In the genomic region with DNA sequence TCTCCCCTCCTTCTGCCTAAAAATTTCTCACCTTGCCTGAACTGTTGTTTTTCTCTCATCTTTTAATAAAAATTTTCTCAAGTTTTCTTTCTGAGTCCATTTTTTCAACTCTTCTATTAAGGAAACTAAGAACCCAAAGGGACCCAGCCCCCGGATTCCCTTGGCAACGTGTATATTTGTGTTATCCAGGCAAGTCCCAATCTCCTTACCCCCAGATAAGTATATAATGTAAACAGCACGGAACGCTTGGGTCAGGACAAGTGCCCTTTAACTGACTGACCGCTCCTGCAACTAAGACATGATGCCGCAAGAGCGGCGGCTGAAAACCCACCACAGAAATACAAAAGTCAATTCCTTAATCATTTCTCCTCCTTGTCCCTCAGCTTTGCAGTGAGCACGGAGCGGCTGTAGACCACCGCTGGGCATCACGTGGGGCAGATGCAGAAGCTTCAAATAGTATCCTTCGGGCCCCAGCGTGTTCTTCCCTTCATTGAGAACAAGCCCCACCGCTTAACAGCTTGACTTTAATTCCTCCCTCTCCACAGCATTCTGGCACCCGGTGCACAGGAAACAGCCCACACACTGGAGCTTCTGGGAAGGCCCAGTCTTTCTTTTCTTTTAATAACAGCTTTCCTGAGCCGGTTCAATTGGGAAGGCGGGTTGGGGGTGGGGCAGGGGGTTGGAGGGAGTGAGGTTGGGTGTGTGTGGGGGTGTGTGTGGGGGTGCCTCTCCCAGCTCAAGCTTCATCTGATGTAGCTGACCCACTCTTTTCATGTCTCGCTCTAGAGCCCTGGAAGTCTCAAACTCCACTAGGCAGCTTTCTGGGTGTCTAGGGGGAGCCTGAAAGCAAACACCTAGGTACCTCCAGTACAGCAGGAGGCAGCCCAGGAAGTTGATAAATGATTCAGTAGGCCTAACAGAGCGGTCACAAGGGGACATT, we compare ENCODE assay signal across 8 mouse cellular contexts.
DNase-seq lines count a peak whose midpoint lies in the region; ATAC-seq lines count a peak whose summit lies in the region.

No protein-coding gene starts in this region.

- H3K9me3 ChIP-seq in forebrain, embryonic 11.5 days (ENCODE audit: control insufficient read depth, low read length), result no peaks in the 10 kb centered on the region
- H3K9me3 ChIP-seq in hindbrain, embryonic 11.5 days (ENCODE audit: control insufficient read depth, low read length), result no peaks in the 10 kb centered on the region
- H3K9me3 ChIP-seq in limb, embryonic 10.5 days (replicated peaks), result no peaks in the 10 kb centered on the region
- no peaks in the 10 kb centered on the region for H3K9me3 ChIP-seq in neural tube, embryonic 14.5 days (ENCODE audit: control insufficient read depth, low read length)

- no peaks in the 10 kb centered on the region for H3K27me3 ChIP-seq in forebrain, embryonic 11.5 days (ENCODE audit: control insufficient read depth, insufficient read depth, low read length)
- H3K27me3 ChIP-seq in hindbrain, embryonic 11.5 days (ENCODE audit: control insufficient read depth, insufficient read depth, low read length), result no peaks in the 10 kb centered on the region
- no peaks in the 10 kb centered on the region for H3K27me3 ChIP-seq in limb, embryonic 10.5 days (ENCODE audit: low read depth, poor library complexity, severe bottlenecking)
- H3K27me3 ChIP-seq in neural tube, embryonic 14.5 days (ENCODE audit: control insufficient read depth, insufficient read depth, low read length), result no peaks in the 10 kb centered on the region

- peaks cover 7% of the 10 kb centered on the region; the same call in 1 of the 2 replicates for H3K4me1 ChIP-seq in forebrain, embryonic 11.5 days (replicated peaks; ENCODE audit: control insufficient read depth, insufficient read depth, low read length)
- H3K4me1 ChIP-seq in hindbrain, embryonic 11.5 days (replicated peaks; ENCODE audit: control insufficient read depth, insufficient read depth, low read length), result no peaks in the 10 kb centered on the region
- peaks cover 26% of the 10 kb centered on the region for H3K4me1 ChIP-seq in limb, embryonic 10.5 days
- H3K4me1 ChIP-seq in neural tube, embryonic 14.5 days (ENCODE audit: control insufficient read depth, insufficient read depth, low read length), result no peaks in the 10 kb centered on the region

- H3K9ac ChIP-seq in forebrain, embryonic 11.5 days (ENCODE audit: low read length), result no peak overlapping the region
- H3K9ac ChIP-seq in hindbrain, embryonic 11.5 days (ENCODE audit: low read depth, low read length), result no peak overlapping the region
- H3K9ac ChIP-seq in neural tube, embryonic 14.5 days (replicated peaks; ENCODE audit: low read depth, low read length), result no peak overlapping the region

- no peaks in the 10 kb centered on the region for H3K36me3 ChIP-seq in forebrain, embryonic 11.5 days (ENCODE audit: control insufficient read depth, insufficient read depth, low read length)
- no peaks in the 10 kb centered on the region for H3K36me3 ChIP-seq in hindbrain, embryonic 11.5 days (ENCODE audit: control insufficient read depth, insufficient read depth, low read length)
- no peaks in the 10 kb centered on the region for H3K36me3 ChIP-seq in limb, embryonic 10.5 days
- H3K36me3 ChIP-seq in neural tube, embryonic 14.5 days (ENCODE audit: control insufficient read depth, insufficient read depth, low read length), result no peaks in the 10 kb centered on the region

- peak; percentile 51 for ATAC-seq in forebrain, embryonic 11.5 days (replicated peaks; ENCODE audit: low FRiP score)
- ATAC-seq in hindbrain, embryonic 11.5 days (ENCODE audit: low FRiP score), result no peak
- ATAC-seq in neural tube, embryonic 14.5 days (ENCODE audit: low read depth), result peak; percentile 56; the same call in 1 of the 2 replicates

- no peak overlapping the region for H3K4me3 ChIP-seq in forebrain, embryonic 11.5 days (ENCODE audit: low read depth, low read length)
- no peak overlapping the region for H3K4me3 ChIP-seq in hindbrain, embryonic 11.5 days (ENCODE audit: low read depth, low read length)
- H3K4me3 ChIP-seq in limb, embryonic 10.5 days, result 0 out of 2 replicates have a peak overlapping the region, but pooled peaks have one; percentile 3
- no peak overlapping the region for H3K4me3 ChIP-seq in neural tube, embryonic 14.5 days (ENCODE audit: low read depth, low read length)

- intact Hi-C loops in heart, postnatal 25 days (cut with DNase I), result loop anchor here (5.0 kb wide), 1 partner anchor 47 kb away; no protein-coding TSS in a partner anchor

- H3K27ac ChIP-seq in forebrain, embryonic 11.5 days (ENCODE audit: low read depth, low read length), result no peak overlapping the region; the same call in 1 of the 2 replicates
- no peak overlapping the region for H3K27ac ChIP-seq in hindbrain, embryonic 11.5 days (ENCODE audit: low read depth, low read length)
- peak overlapping the region; percentile 81 for H3K27ac ChIP-seq in limb, embryonic 10.5 days
- H3K27ac ChIP-seq in neural tube, embryonic 14.5 days (ENCODE audit: low read depth, low read length), result no peak overlapping the region

- peak; percentile 93 for DNase-seq in heart, adult 11 months
- no peak for DNase-seq in heart, postnatal 25 days (ENCODE audit: low spot score)
- DNase-seq in forebrain, embryonic 11.5 days (ENCODE audit: low spot score), result peak; percentile 56
- peak; percentile 27 for DNase-seq in hindbrain, embryonic 11.5 days (ENCODE audit: low spot score)
- DNase-seq in limb, embryonic 10.5 days (ENCODE audit: low spot score), result peak; percentile 47
- DNase-seq in spleen, postnatal 4 days (ENCODE audit: low spot score in 2 of 2), result no peak
- DNase-seq in c-Kit-positive CD71-positive TER-119-positive erythroid progenitor cells, embryonic 14.5 days (ENCODE audit: low spot score), result no peak

- peak overlapping the region; percentile 15; the same call in 1 of the 2 replicates for H3K4me2 ChIP-seq in forebrain, embryonic 11.5 days (ENCODE audit: low read depth, low read length, severe bottlenecking)
- no peak overlapping the region for H3K4me2 ChIP-seq in hindbrain, embryonic 11.5 days (replicated peaks; ENCODE audit: low read depth, low read length)
- no peak overlapping the region for H3K4me2 ChIP-seq in neural tube, embryonic 14.5 days (ENCODE audit: low read depth, low read length)

- 32% methylated on average over 20 of the region's 20 CpGs for WGBS in forebrain, embryonic 11.5 days
- WGBS in hindbrain, embryonic 11.5 days, result 37% methylated on average over 20 of the region's 20 CpGs
- WGBS in limb, embryonic 10.5 days, result 50% methylated on average over 20 of the region's 20 CpGs
- 39% methylated on average over 20 of the region's 20 CpGs for WGBS in neural tube, embryonic 14.5 days

Comparison
In these comparisons a context has a peak if more than half of its experiments do, and no peak if none do; other contexts are left out.
1. DNase-seq: peak in heart, adult 11 months (single experiment), forebrain, embryonic 11.5 days (single experiment), hindbrain, embryonic 11.5 days (single experiment) and limb, embryonic 10.5 days (single experiment); none in heart, postnatal 25 days (single experiment), spleen, postnatal 4 days (0 of 2) and c-Kit-positive CD71-positive TER-119-positive erythroid progenitor cells, embryonic 14.5 days (single experiment).